Mouse (Mus musculus): ENCODE results near the gene Tnnt3. TPM values are rescaled to one million over a fixed set of nuclear protein-coding genes. Genes with fewer than 3 reads are reported as not detected.

The Tnnt3 gene
- polyA plus RNA-seq, 1 experiment from 2014 or later, result 1.6 TPM

DNA sequence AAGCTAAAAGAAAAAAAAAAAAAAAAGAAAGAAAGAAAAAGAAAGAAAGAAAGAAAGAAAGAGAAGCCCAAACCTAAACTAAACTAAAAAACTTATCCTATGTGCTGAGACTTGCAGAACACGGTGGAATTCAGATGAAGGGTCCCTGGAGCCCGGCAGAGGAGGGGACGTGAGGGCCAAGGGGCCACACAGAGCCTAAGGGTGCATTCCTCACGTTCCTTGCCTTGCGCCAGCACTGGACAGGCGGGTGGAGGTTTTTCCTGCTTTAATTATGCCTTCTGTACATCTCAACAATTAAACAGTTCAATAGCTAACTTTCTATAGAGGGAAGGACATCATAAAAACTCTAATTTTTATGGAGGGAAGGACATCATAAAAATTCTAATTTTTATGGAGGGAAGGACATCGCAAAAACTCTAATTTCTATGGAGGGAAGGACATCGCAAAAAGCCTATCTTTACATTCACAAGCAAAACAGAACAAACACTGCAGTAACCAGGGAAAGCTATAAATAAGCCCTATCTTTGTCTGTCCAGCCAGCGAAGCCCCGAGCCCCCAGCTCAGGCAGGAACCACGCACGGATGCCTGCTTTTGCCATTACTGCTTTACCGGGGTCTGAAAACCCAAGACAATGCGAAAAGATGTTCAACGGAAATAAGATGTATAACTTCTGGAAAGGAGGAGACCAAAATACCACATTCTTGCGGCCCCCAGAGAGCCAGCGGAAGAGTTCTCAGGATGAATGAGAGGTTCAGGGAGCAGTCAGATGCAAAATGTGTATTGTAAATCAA, 24.8 kb downstream of the Tnnt3 start:
- no peak for ATAC-seq
- Histone ChIP-seq H3K4me1 (ENCODE audit: control insufficient read depth, insufficient read depth, low read length) (no peaks in the 10 kb centered on the region), H3K9ac (ENCODE audit: low read depth, low read length) (no peak overlapping the region), H3K4me2 (ENCODE audit: low read length) (no peak overlapping the region), H3K9me3 (replicated peaks; ENCODE audit: control insufficient read depth, low read length, poor library complexity, severe bottlenecking) (no peaks in the 10 kb centered on the region), H3K27me3 (ENCODE audit: control insufficient read depth, insufficient read depth, low read depth, low read length) (no peaks in the 10 kb centered on the region), H3K4me3 (ENCODE audit: low read depth, low read length) (no peak overlapping the region), H3K36me3 (ENCODE audit: control insufficient read depth, insufficient read depth, low read length) (no peaks in the 10 kb centered on the region), H3K27ac (ENCODE audit: low read length) (no peak overlapping the region)
- 56% methylated on average over 17 of the region's 17 CpGs for WGBS

GRCm38 (mm10) chr7:142525342-142526178, 26.9 kb downstream of the Tnnt3 start:
- H3K27ac ChIP-seq (ENCODE audit: low read length), result no peak overlapping the region
- no peaks in the 10 kb centered on the region for H3K27me3 ChIP-seq (ENCODE audit: control insufficient read depth, insufficient read depth, low read depth, low read length)
- H3K9me3 ChIP-seq (replicated peaks; ENCODE audit: control insufficient read depth, low read length, poor library complexity, severe bottlenecking), result no peaks in the 10 kb centered on the region
- no peak overlapping the region for H3K9ac ChIP-seq (ENCODE audit: low read depth, low read length)
- no peak overlapping the region for H3K4me2 ChIP-seq (ENCODE audit: low read length)
- no peaks in the 10 kb centered on the region for H3K4me1 ChIP-seq (ENCODE audit: control insufficient read depth, insufficient read depth, low read length)
- H3K36me3 ChIP-seq (ENCODE audit: control insufficient read depth, insufficient read depth, low read length), result no peaks in the 10 kb centered on the region
- no peak for ATAC-seq
- 30% methylated on average over 13 of the region's 13 CpGs for WGBS
- no peak overlapping the region for H3K4me3 ChIP-seq (ENCODE audit: low read depth, low read length)

DNA sequence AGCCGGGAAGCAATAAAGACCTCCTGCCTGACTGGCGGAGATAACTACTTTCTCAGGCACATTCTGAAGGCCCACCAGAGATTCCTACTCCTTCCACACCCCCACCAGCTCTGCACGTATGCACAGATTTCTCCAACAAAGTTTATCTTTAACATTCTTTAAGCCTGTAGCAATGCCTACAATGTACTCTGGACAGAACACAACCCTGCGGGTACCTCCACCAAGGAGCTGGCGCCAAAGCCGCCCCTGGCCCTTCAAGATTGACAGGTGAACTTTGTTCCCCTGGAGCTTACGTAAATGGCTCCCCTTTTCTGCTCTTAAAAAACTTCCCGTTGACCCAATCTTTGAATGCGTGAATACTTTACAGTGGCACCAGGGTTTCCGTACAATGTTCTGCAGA, 30.7 kb downstream of the Tnnt3 start:
- Histone ChIP-seq H3K9me3 (replicated peaks; ENCODE audit: control insufficient read depth, low read length, poor library complexity, severe bottlenecking) (no peaks in the 10 kb centered on the region), H3K4me2 (ENCODE audit: low read length) (no peak overlapping the region), H3K27me3 (ENCODE audit: control insufficient read depth, insufficient read depth, low read depth, low read length) (no peaks in the 10 kb centered on the region), H3K9ac (ENCODE audit: low read depth, low read length) (no peak overlapping the region), H3K36me3 (ENCODE audit: control insufficient read depth, insufficient read depth, low read length) (no peaks in the 10 kb centered on the region), H3K4me3 (ENCODE audit: low read depth, low read length) (no peak overlapping the region), H3K4me1 (ENCODE audit: control insufficient read depth, insufficient read depth, low read length) (peaks cover 9% of the 10 kb centered on the region), H3K27ac (ENCODE audit: low read length) (no peak overlapping the region)
- WGBS, result 78% methylated on average over 10 of the region's 10 CpGs
- ATAC-seq, result no peak

GRCm38 (mm10) chr7:142531973-142532521, 33.4 kb downstream of the Tnnt3 start:
- 84% methylated on average over 4 of the region's 4 CpGs for WGBS
- ATAC-seq, result peak; percentile 14; the same call in 1 of the 2 replicates
- H3K36me3 ChIP-seq (ENCODE audit: control insufficient read depth, insufficient read depth, low read length), result 0 out of 2 replicates have a peak, but pooled peaks cover 2% of the 10 kb centered on the region
- H3K27me3 ChIP-seq (ENCODE audit: control insufficient read depth, insufficient read depth, low read depth, low read length), result no peaks in the 10 kb centered on the region
- no peak overlapping the region for H3K27ac ChIP-seq (ENCODE audit: low read length)
- H3K4me3 ChIP-seq (ENCODE audit: low read depth, low read length), result no peak overlapping the region
- no peak overlapping the region for H3K9ac ChIP-seq (ENCODE audit: low read depth, low read length)
- no peak overlapping the region; the same call in 1 of the 2 replicates for H3K4me2 ChIP-seq (ENCODE audit: low read length)
- H3K4me1 ChIP-seq (ENCODE audit: control insufficient read depth, insufficient read depth, low read length), result peaks cover 9% of the 10 kb centered on the region
- no peaks in the 10 kb centered on the region for H3K9me3 ChIP-seq (replicated peaks; ENCODE audit: control insufficient read depth, low read length, poor library complexity, severe bottlenecking)

- Histone ChIP-seq H3K27me3 (ENCODE audit: control insufficient read depth, insufficient read depth, low read depth, low read length) (no peaks in the 10 kb centered on the region), H3K9me3 (replicated peaks; ENCODE audit: control insufficient read depth, low read length, poor library complexity, severe bottlenecking) (no peaks in the 10 kb centered on the region), H3K27ac (ENCODE audit: low read length) (peak within 1 kb of the TSS; percentile 82), H3K4me2 (ENCODE audit: low read length) (peak within 1 kb of the TSS; percentile 65), H3K4me3 (ENCODE audit: low read depth, low read length) (peak within 1 kb of the TSS; percentile 85), H3K4me1 (ENCODE audit: control insufficient read depth, insufficient read depth, low read length) (peaks cover 9% of the 10 kb centered on the region), H3K9ac (ENCODE audit: low read depth, low read length) (peak within 1 kb of the TSS; percentile 78), H3K36me3 (ENCODE audit: control insufficient read depth, insufficient read depth, low read length) (0 out of 2 replicates have a peak, but pooled peaks cover 2% of the 10 kb centered on the region)
- peak; percentile 75 for ATAC-seq
- 6% methylated on average over 17 of the region's 17 CpGs for WGBS
These were observed 34.0 kb downstream of the Tnnt3 start, which contains the start of gene Mrpl23 for GRCm38 (mm10) chr7:142532671-142533058. TSS of gene Mrpl23 (plus strand) at chr7:142532686.

- H3K4me1 ChIP-seq (ENCODE audit: control insufficient read depth, insufficient read depth, low read length), result peaks cover 12% of the 10 kb centered on the region
- WGBS, result under 1% methylated on average over 39 of the region's 44 CpGs
- peak overlapping the region; percentile 65 for H3K4me2 ChIP-seq (ENCODE audit: low read length)
- peak overlapping the region; percentile 85 for H3K4me3 ChIP-seq (ENCODE audit: low read depth, low read length)
- H3K27me3 ChIP-seq (ENCODE audit: control insufficient read depth, insufficient read depth, low read depth, low read length), result no peaks in the 10 kb centered on the region
- no peaks in the 10 kb centered on the region for H3K9me3 ChIP-seq (replicated peaks; ENCODE audit: control insufficient read depth, low read length, poor library complexity, severe bottlenecking)
- H3K36me3 ChIP-seq (ENCODE audit: control insufficient read depth, insufficient read depth, low read length), result 0 out of 2 replicates have a peak, but pooled peaks cover 2% of the 10 kb centered on the region
- ATAC-seq, result peak; percentile 89
- H3K27ac ChIP-seq (ENCODE audit: low read length), result peak overlapping the region; percentile 82
- peak overlapping the region; percentile 78 for H3K9ac ChIP-seq (ENCODE audit: low read depth, low read length)
These were observed 34.6 kb downstream of the Tnnt3 start for GRCm38 (mm10) chr7:142533059-142533855.

GRCm38 (mm10) chr7:142535116-142535515, 36.5 kb downstream of the Tnnt3 start:
- Histone ChIP-seq H3K27ac (ENCODE audit: low read length) (no peak overlapping the region), H3K4me2 (ENCODE audit: low read length) (no peak overlapping the region), H3K9ac (ENCODE audit: low read depth, low read length) (no peak overlapping the region), H3K4me3 (ENCODE audit: low read depth, low read length) (no peak overlapping the region), H3K36me3 (ENCODE audit: control insufficient read depth, insufficient read depth, low read length) (0 out of 2 replicates have a peak, but pooled peaks cover 2% of the 10 kb centered on the region), H3K27me3 (ENCODE audit: control insufficient read depth, insufficient read depth, low read depth, low read length) (no peaks in the 10 kb centered on the region), H3K9me3 (replicated peaks; ENCODE audit: control insufficient read depth, low read length, poor library complexity, severe bottlenecking) (no peaks in the 10 kb centered on the region), H3K4me1 (ENCODE audit: control insufficient read depth, insufficient read depth, low read length) (peaks cover 16% of the 10 kb centered on the region)
- no peak for ATAC-seq
- 88% methylated on average over 4 of the region's 4 CpGs for WGBS

DNA sequence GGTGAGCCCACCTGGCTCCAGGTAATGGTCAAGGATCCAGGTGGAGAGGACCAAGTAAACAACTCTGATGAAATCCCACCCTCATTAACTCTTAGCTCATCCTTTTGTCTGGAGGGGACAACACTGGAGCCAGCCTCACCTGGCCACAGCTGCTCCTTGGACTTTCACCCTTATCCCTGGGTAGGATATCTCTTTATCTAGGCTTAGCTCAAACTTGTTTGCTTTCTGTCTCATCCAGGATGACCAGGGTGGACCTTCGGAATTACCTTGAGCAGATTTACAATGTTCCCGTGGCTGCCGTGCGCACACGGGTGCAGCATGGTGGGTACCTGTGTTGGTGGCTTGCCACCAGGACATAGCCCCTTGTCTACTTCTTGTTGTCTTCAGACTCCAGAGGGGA, 37.2 kb downstream of the Tnnt3 start:
- Histone ChIP-seq H3K4me3 (ENCODE audit: low read depth, low read length) (no peak overlapping the region), H3K4me2 (ENCODE audit: low read length) (no peak overlapping the region), H3K27me3 (ENCODE audit: control insufficient read depth, insufficient read depth, low read depth, low read length) (no peaks in the 10 kb centered on the region), H3K4me1 (ENCODE audit: control insufficient read depth, insufficient read depth, low read length) (peaks cover 16% of the 10 kb centered on the region), H3K9ac (ENCODE audit: low read depth, low read length) (no peak overlapping the region), H3K27ac (ENCODE audit: low read length) (no peak overlapping the region), H3K9me3 (replicated peaks; ENCODE audit: control insufficient read depth, low read length, poor library complexity, severe bottlenecking) (no peaks in the 10 kb centered on the region), H3K36me3 (ENCODE audit: control insufficient read depth, insufficient read depth, low read length) (0 out of 2 replicates have a peak, but pooled peaks cover 2% of the 10 kb centered on the region)
- WGBS, result 98% methylated on average over 5 of the region's 5 CpGs
- no peak for ATAC-seq

Data from midbrain, embryonic 16.5 days (tissue).